Mouse (Mus musculus) small intestine, adult 10 weeks (tissue): Measurements from ENCODE around the gene Ank2. TPM values are rescaled to one million over a fixed set of nuclear protein-coding genes. Genes with fewer than 3 reads are reported as not detected.

ENCODE experiments used
- polyA plus RNA-seq: library from polyadenylated mRNA; stranded (reverse); fragments of 350-450 nt; fragmentation: Illumina TruSeq; extraction: RNeasy Lipid Tissue Mini Kit (QIAGEN cat#74804); gene quantifications from one replicate; pipeline ENCODE4 v1.2.3, GENCODE M21; 2014; ENCODE audit warnings: low replicate concordance

Ank2 gene
- polyA plus RNA-seq, result 10.0 TPM

DNA sequence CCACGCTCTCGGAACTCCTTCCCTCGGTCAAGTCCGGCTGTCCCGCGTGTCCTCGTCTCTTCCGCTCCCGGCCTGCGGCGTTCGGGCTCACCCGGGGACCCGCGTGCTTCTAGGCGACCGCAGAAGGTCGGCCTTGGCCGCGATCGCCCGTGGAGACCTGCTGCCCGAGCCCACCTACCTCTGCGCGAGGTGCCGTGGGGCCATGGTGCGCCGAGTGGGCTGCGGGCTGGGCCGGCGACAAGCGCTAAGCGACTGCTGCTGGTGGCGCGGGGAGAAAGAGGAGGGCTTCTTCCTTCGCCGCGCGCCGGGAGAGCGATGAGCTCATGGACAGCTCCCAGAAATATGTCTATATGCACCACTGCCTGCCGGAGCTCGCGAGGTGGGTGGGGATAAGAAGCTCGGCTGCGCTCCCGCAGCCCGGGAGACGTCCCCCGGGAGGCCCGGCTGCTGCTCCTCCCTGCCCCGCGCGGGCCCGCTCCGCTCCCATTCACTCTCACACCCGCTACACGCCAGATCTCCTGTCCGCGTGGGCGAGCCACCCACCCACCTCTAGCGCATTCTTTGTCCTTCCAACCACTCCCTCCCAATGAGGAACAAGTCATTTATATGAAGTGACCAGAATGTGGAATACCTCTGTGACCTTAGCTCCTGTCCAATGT, at the start of gene Ank2:
TSS of gene Ank2 (minus strand) at position 609 of the 659 bp plus-strand sequence.

Other genes starting within 250 kb of the Ank2 start
- gene Larp7, start 54.0 kb upstream of the Ank2 start, polyA plus RNA-seq, result 43.0 TPM
- 2.8 TPM for gene Zgrf1, start 54.1 kb upstream of the Ank2 start, polyA plus RNA-seq
- not detected for gene Neurog2, start 133.8 kb upstream of the Ank2 start, polyA plus RNA-seq